Comparison of ENCODE assay signal across 17 mouse cellular contexts in the genomic region with DNA sequence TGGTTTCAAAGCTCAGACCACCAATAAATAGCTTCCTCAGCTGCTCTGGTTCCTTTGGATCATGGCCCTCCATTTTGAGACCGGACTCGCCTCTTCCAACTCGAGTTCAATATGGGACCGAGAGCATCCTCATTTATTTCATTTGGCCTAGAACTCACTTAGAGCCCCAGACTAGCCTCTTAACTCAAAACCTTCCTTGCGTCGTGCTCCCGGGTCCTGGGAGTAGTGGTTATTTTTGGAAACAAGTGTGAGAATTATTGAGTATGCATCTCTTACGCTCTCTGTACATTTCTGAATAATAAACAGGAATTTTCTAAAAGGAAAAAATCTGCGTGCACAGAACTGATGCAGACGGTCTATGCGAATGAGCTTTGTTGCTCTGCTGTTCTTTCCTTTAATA.
"Had no signal": no experiment of that assay in that cellular context is flagged by ENCODE, and none has a peak within 500 bp of the region (broad histone marks: within the 10 kb centered on the region; RNA-seq: fewer than 3 reads in every experiment).

A gene (minus strand): TSS at position 101 of the 400 bp plus-strand sequence.

- H3K27ac ChIP-seq: neural tube, embryonic 12.5 days; neural tube, embryonic 13.5 days; neural tube, embryonic 15.5 days; stomach, embryonic 15.5 days; stomach, postnatal 0 days had no signal

- H3K4me3 ChIP-seq: neural tube, embryonic 12.5 days; neural tube, embryonic 13.5 days; neural tube, embryonic 15.5 days; stomach, embryonic 15.5 days had no signal

- DNase-seq: retina, postnatal 1 day; right cerebral cortex, adult 18-20 months; right cerebral cortex, postnatal 14 days; right cerebral cortex, postnatal 25 days; right cerebral cortex, postnatal 4 days; spleen, adult 18-20 months; thymus, adult 18-20 months; thymus, adult 2 months; thymus, postnatal 14 days; thymus, postnatal 25 days; thymus, postnatal 36 days; thymus, postnatal 4 days had no signal
